Mouse (Mus musculus) gastrocnemius, adult 2 months (tissue): ENCODE results near the gene Psme1. TPM values are rescaled to one million over a fixed set of nuclear protein-coding genes. Genes with fewer than 3 reads are reported as not detected.
A peak's percentile ranks its signal among the peaks of the same experiment; 100 is the strongest.

Experiments used
- DNase-seq: peaks from one replicate; pipeline ENCODE4 v3.0.0; 2022
- H3K27ac ChIP-seq: fragments of 200-600 bp; 2 replicates; pipeline ENCODE4 v1.8.1; 2022; ENCODE audit warnings: mild to moderate bottlenecking
- H3K4me3 ChIP-seq: fragments of 200-600 bp; 2 replicates; pipeline ENCODE4 v1.8.1; 2022; ENCODE audit warnings: mild to moderate bottlenecking, moderate library complexity
- CTCF ChIP-seq: fragments of 200-600 bp; IDR thresholded peaks from 2 replicates; pipeline ENCODE4 v1.8.1; 2022; ENCODE audit warnings: antibody characterized with exemption, mild to moderate bottlenecking, moderate library complexity
- intact Hi-C: fragments of 180-260 bp; cut with DNase I; formaldehyde crosslinking; loops from one replicate; pipeline ENCODE4 v1.15.1; 2025
- total RNA-seq, 2 experiments: library from RNA; stranded (reverse); gene quantifications; 2 replicates each; pipeline ENCODE4 v1.2.3; 2021

Gene Psme1
- total RNA-seq, 2 experiments from 2014 or later = 53.3 to 75.5 TPM

DNA sequence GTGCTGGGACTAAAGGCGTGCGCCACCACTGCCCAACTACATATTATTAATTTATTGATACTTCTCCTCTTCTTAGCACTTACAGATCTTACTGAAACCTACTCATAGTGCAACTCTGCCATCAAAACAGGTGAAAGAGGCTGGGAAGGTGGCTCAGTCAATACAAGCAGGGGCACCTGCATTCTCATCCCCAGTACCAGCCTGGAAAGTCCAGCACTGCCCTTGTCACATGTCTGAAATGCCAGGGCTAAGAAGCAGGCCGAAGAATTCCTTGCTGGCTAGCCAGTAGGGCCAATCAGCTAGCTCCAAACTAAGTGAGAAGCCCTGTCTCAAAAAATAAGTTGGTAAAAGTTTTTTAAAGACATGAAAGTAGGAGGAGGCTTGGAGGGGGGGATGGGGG lies 20.3 kb upstream of the Psme1 start:
- Histone ChIP-seq H3K4me3 (no peak overlapping the region), H3K27ac (peak overlapping the region; percentile 96)
- DNase-seq = no peak
- intact Hi-C loops = loop anchor here (2.0 to 5.0 kb wide), 2 partner anchors 45 to 61 kb away; partner anchors contain the start of gene Irf9
- TF ChIP-seq CTCF = no peak

GRCm38 (mm10) chr14:55558740-55559448 lies 19.0 kb upstream of the Psme1 start:
- Histone ChIP-seq H3K4me3 (peak overlapping the region; percentile 74), H3K27ac (peak overlapping the region; percentile 96)
- no peak; the same call in 1 of the 2 replicates for TF ChIP-seq CTCF
- intact Hi-C loops = loop anchor here (5.0 kb wide), 1 partner anchor 43 kb away; the partner anchor contains the start of gene Irf9
- no peak for DNase-seq

- intact Hi-C loops = loop anchor here (2.0 to 5.0 kb wide), 2 partner anchors 15 to 43 kb away; partner anchors contain the start of genes Fitm1 and Irf9
- TF ChIP-seq CTCF = peak; percentile 34; the same call in 1 of the 2 replicates
- peak within 1 kb of the TSS; percentile 74 for H3K4me3 ChIP-seq
- H3K27ac ChIP-seq = peak within 1 kb of the TSS; percentile 96
- DNase-seq = peak; percentile 96
These were observed 18.1 kb upstream of the Psme1 start, which contains the start of gene Dcaf11 for GRCm38 (mm10) chr14:55559799-55560201. Dcaf11 (plus strand) TSS chr14:55560006.

- peak within 1 kb of the TSS; percentile 74 for H3K4me3 ChIP-seq
- intact Hi-C loops = loop anchor here (2.0 kb wide), 1 partner anchor 14 kb away; the partner anchor contains the start of gene Fitm1
- no peak for TF ChIP-seq CTCF
- peak within 1 kb of the TSS; percentile 96 for H3K27ac ChIP-seq
- DNase-seq = peak; percentile 98
These were observed 17.5 kb upstream of the Psme1 start, which contains the start of gene A730061H03Rik for GRCm38 (mm10) chr14:55560202-55561073. A730061H03Rik (minus strand) TSS chr14:55560406.

DNA sequence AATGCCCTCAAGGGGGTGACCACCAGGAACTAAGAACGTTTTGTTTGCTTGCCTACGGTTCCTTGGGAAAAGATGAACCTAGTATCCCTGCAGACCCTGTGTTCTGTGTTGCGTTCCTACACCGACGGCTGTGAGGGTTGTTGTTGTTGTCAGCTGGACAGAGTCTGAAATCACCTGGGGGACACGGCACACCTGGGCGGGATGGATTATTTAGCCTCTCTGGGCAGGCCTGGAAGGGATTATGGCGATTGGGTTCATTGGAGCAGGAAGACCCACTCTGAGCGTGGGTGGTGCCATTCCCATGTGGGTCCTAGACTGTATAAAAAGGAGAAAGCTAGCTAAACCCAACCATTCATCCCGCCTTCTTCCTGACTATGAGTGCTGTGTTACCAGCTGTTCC lies 16.1 kb upstream of the Psme1 start:
- no peak for DNase-seq
- Histone ChIP-seq H3K27ac (peak overlapping the region; percentile 96; the same call in 1 of the 2 replicates), H3K4me3 (peak overlapping the region; percentile 74)
- intact Hi-C loops = loop anchor here (2.0 kb wide), 1 partner anchor 13 kb away; the partner anchor contains the start of gene Fitm1
- no peak for TF ChIP-seq CTCF

GRCm38 (mm10) chr14:55563249-55563648 lies 14.7 kb upstream of the Psme1 start:
- Histone ChIP-seq H3K4me3 (no peak overlapping the region), H3K27ac (no peak overlapping the region)
- intact Hi-C loops = no loop called here
- no peak for DNase-seq
- TF ChIP-seq CTCF = no peak

DNA sequence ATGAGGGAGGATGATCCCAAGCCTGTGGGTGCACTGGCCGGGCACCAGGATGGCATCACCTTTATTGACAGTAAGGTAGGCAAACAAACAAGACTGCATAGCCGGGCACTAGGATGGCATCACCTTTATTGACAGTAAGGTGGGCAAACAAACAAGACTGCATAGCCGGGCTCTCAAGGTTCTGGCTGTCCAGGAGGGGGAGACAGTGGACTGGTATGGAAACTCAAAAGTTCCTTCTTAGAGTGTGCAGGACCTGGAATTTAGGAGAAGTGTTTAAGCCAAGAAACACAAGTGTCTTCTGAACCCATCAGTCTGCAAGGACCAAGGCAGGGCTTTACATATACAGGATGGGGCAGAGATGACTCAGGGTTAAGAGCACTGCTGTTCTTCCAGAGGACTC lies 12.2 kb upstream of the Psme1 start:
- Histone ChIP-seq H3K4me3 (no peak overlapping the region), H3K27ac (no peak overlapping the region)
- TF ChIP-seq CTCF = peak; percentile 35; the same call in 1 of the 2 replicates
- no peak for DNase-seq
- intact Hi-C loops = no loop called here

DNA sequence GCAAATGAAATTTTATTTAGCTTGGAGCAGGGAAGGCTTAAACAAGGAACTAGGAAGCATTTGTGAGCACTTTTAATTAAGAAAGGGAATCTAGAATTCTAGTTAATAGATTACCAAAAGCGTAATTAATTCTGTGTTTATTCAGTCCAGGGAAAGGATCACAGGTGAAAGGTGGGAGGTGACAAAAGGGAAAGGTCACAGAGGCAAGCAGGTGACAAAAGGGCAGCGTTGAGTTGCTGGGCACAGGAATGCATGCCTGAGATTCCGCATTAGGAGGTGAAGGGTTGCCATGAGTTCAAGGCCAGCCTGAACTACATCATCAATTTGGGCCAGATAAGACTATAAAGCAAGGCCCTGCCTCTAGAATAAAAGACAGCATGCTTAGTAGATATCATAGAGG lies 10.4 kb upstream of the Psme1 start:
- intact Hi-C loops = no loop called here
- TF ChIP-seq CTCF = no peak

DNA sequence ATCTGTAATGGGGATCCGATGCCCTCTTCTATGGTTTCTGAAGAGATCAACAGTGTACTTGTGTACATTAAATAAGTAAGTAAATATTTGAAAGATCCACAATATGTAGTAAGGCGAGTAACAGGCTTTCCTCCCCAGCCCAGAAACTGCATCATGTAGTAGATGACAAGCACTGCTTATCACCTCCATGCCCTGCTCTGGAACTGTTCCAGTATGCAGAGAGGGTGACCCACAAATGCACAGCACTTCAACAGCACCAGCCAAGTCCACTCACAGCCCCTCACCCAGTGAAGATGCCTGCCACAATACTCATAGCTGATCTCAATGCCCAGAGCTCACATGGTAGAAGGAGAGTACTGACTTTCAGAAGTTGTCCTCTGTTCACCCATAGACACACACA lies 7.3 kb upstream of the Psme1 start:
- no peak for DNase-seq
- Histone ChIP-seq H3K4me3 (no peak overlapping the region), H3K27ac (no peak overlapping the region)
- no peak for TF ChIP-seq CTCF
- intact Hi-C loops = no loop called here

More for the DNA sequence above, 10.4 kb upstream of the Psme1 start:
- DNase-seq = no peak
- H3K4me3 ChIP-seq = no peak overlapping the region
- no peak overlapping the region for H3K27ac ChIP-seq

GRCm38 (mm10) chr14:55571760-55572159 lies 6.2 kb upstream of the Psme1 start:
- no peak for DNase-seq
- intact Hi-C loops = no loop called here
- no peak for TF ChIP-seq CTCF
- no peak overlapping the region for H3K4me3 ChIP-seq
- H3K27ac ChIP-seq = peak overlapping the region; percentile 35

DNA sequence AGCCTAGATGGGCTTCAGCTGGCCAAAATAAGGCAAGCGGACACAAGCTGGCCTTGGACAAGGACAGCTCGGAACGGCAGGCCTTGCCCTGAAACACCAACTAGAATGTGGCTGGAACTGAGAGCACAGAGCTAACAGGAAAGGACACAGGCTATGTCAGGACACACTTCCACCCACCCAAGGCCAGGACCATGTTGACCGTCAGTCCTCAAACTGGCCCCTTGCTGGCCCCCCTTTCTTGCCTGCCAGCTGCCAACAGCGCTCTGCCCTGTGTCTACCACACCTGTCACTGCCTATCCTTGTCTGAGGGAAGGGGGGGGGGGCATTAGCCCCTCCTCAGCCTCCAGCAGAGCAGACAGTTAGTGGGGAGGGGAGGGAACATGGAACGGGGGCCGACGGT lies 2.6 kb upstream of the Psme1 start, which contains the start of gene Fitm1:
Gene Fitm1 (plus strand): TSS at position 316 of the 400 bp plus-strand sequence.
- DNase-seq = peak; percentile 89
- intact Hi-C loops = loop anchor here (1.0 to 2.0 kb wide), 2 partner anchors 15 to 16 kb away; partner anchors contain the start of genes A730061H03Rik, Dcaf11, Psme2 and Rnf31
- Histone ChIP-seq H3K27ac (peak within 1 kb of the TSS; percentile 99), H3K4me3 (peak within 1 kb of the TSS; percentile 78)
- TF ChIP-seq CTCF = no peak

- intact Hi-C loops = loop anchor here (1.0 to 2.0 kb wide), 2 partner anchors 15 to 16 kb away; partner anchors contain the start of genes A730061H03Rik, Dcaf11, Psme2 and Rnf31
- no peak for TF ChIP-seq CTCF
These were observed 2.2 kb upstream of the Psme1 start for GRCm38 (mm10) chr14:55575711-55576110.

More at GRCm38 (mm10) chr14:55575711-55576110, 2.2 kb upstream of the Psme1 start:
- DNase-seq = peak; percentile 61
- H3K4me3 ChIP-seq = peak overlapping the region; percentile 78
- peak overlapping the region; percentile 99 for H3K27ac ChIP-seq
